Mouse (Mus musculus) lung, embryonic 15.5 days (tissue): ENCODE data around the gene Cerk. TPM values are rescaled to one million over a fixed set of nuclear protein-coding genes. Genes with fewer than 3 reads are reported as not detected.

Experiments used
- ATAC-seq: fragments of 200-750 bp; cut with Nextera tagmentation; 2 replicates; pipeline ENCODE4 v1.8.0; 2017; ENCODE audit warnings: moderate number of reproducible peaks, borderline replicate concordance; ENCODE audit not compliant: low FRiP score, low TSS enrichment; ENCODE audit errors: extremely low read depth
- H3K27ac ChIP-seq: fragments of 300-500 bp; sonication (generic); 2 replicates; pipeline ENCODE4 v1.5.1; 2015; ENCODE audit warnings: moderate library complexity, mild to moderate bottlenecking, inconsistent platforms
- H3K27me3 ChIP-seq: fragments of 300-500 bp; sonication (generic); 2 replicates; pipeline ENCODE4 v1.6.1; 2015; ENCODE audit warnings: inconsistent platforms
- H3K36me3 ChIP-seq: fragments of 300-500 bp; sonication (generic); 2 replicates; pipeline ENCODE4 v1.6.1; 2015; ENCODE audit warnings: inconsistent platforms
- H3K4me1 ChIP-seq: fragments of 300-500 bp; sonication (generic); 2 replicates; pipeline ENCODE4 v1.6.1; 2015; ENCODE audit warnings: inconsistent platforms
- H3K4me2 ChIP-seq: fragments of 300-500 bp; sonication (generic); 2 replicates; pipeline ENCODE4 v1.6.1; 2015; ENCODE audit warnings: inconsistent platforms, mild to moderate bottlenecking, moderate library complexity
- H3K4me3 ChIP-seq: fragments of 300-500 bp; sonication (generic); 2 replicates; pipeline ENCODE4 v1.5.1; 2015; ENCODE audit warnings: mild to moderate bottlenecking, inconsistent platforms
- H3K9ac ChIP-seq: fragments of 300-500 bp; sonication (generic); 2 replicates; pipeline ENCODE4 v1.6.1; 2015; ENCODE audit warnings: inconsistent platforms
- H3K9me3 ChIP-seq: fragments of 300-500 bp; sonication (generic); 2 replicates; pipeline ENCODE4 v1.6.1; 2016; ENCODE audit warnings: inconsistent platforms
- WGBS: fragments of 180-500 bp; shearing (Covaris S2); methylation state at CpG from one replicate; pipeline ENCODE4 v1.1.7; 2015; 5-methylcytosine and 5-hydroxymethylcytosine counted together
- polyA plus RNA-seq: library from polyadenylated mRNA; unstranded; fragments of >200 nt; fragmentation: Nextera tagmentation; extraction: Ambion mirVana; gene quantifications from 2 replicates; pipeline ENCODE4 v1.2.1, GENCODE M21; 2015

The Cerk gene
- polyA plus RNA-seq, 1 experiment from 2014 or later: 27.8 TPM

DNA sequence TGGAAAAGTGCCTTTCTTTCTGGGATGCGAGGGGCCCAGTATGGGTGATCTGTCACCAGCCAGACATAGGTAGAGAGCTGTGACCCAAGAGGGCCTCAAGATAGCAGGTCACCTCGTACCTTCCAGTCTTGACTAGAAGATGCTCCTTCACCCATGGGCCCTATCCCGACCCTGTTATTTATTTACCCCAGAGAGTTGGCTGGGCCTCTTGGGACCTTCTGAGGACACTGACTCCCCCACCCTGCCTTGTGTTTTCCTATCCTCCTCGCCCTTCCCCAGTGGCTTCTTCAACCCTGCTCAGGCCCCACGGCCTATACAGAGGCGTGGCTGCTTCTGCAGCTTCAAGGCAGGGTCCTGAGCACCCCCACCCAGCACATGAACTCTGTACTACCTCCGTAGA, 66.8 kb downstream of the Cerk start:
- no peak overlapping the region for H3K4me2 ChIP-seq
- H3K9me3 ChIP-seq: no peaks in the 10 kb centered on the region
- H3K9ac ChIP-seq: no peak overlapping the region
- H3K4me1 ChIP-seq: no peaks in the 10 kb centered on the region
- whole genome bisulfite sequencing: 83% methylated on average over 7 of the region's 7 CpGs
- no peak overlapping the region for H3K27ac ChIP-seq
- no peak overlapping the region for H3K4me3 ChIP-seq
- H3K27me3 ChIP-seq: no peaks in the 10 kb centered on the region
- ATAC-seq: no peak
- 0 out of 2 replicates have a peak, but pooled peaks cover 9% of the 10 kb centered on the region for H3K36me3 ChIP-seq

DNA sequence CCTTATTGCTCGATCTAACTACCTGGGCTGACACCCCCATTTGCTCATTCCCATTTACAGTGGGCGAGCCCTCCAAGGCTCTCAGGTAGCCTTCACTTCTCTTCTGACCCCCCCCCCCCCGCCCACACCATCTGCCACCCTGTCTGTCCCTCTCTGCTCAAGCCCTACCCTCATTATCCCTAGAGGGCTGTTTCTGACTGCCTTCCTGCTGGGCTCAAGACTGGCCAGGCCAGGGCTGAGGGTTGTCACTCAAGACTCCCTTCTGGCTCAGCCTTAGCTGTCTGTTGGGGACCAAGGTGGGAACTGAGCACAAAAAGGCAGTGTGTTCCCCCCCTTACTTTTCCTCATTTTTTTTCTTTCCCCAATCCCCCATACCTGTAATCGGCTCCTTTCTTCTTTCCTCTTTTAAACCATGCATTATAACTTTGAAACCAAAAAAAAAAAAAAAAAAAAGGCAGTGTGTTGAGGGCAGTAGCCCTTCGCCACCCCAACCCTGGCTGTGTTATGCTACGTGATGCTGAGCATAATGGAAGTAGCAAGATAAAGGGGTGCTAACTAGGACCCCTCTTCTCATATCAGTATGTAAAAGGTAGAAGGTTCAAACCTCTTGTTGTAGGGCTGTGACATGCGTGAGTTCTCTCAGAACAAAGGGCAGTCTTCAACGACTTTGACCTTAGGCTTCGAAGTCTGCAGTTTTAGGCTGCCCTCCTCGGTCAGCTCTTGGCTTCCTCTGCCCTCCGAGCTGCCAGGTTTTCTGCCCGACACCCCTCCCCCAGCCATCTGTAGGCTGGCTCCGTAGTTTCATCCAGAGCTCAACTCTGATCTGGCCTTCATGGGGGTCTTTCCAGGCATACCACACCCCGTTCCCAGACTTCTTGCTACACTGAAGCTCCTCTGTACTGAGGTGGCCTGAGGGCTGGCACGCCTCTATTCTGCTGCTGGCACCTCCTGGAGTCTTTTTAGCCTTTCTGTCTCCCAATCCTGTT, 68.5 kb downstream of the Cerk start:
- Histone ChIP-seq H3K27me3 (no peaks in the 10 kb centered on the region), H3K36me3 (0 out of 2 replicates have a peak, but pooled peaks cover 8% of the 10 kb centered on the region), H3K4me2 (no peak overlapping the region), H3K9me3 (no peaks in the 10 kb centered on the region), H3K4me1 (peaks cover 10% of the 10 kb centered on the region), H3K4me3 (no peak overlapping the region), H3K9ac (no peak overlapping the region), H3K27ac (no peak overlapping the region)
- no peak for ATAC-seq
- 58% methylated on average over 15 of the region's 15 CpGs for WGBS

DNA sequence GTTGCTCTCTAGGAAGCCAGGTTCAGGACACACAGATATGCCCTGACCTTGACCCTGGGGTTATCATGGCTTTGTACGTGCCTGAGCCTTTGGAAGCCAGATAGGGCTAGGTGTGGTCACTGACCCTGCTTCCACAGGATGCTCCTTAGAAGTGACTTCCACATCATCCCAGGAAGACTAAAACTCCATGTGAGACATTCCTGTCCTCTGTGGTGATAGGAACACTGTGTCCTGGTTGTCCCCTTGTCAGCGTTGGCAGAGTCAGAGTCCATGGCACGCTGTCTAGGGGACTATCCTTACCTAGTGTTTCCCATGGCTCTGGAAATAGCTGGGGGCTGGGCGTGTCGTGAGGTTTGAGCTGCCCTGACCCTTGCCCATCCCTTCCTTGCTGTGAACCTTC, 69.5 kb downstream of the Cerk start:
- Histone ChIP-seq H3K27me3 (no peaks in the 10 kb centered on the region), H3K4me3 (no peak overlapping the region), H3K4me1 (peaks cover 13% of the 10 kb centered on the region), H3K36me3 (0 out of 2 replicates have a peak, but pooled peaks cover 3% of the 10 kb centered on the region), H3K9me3 (no peaks in the 10 kb centered on the region), H3K27ac (no peak overlapping the region), H3K4me2 (no peak overlapping the region), H3K9ac (no peak overlapping the region)
- no peak for ATAC-seq
- WGBS: 63% methylated on average over 5 of the region's 5 CpGs

DNA sequence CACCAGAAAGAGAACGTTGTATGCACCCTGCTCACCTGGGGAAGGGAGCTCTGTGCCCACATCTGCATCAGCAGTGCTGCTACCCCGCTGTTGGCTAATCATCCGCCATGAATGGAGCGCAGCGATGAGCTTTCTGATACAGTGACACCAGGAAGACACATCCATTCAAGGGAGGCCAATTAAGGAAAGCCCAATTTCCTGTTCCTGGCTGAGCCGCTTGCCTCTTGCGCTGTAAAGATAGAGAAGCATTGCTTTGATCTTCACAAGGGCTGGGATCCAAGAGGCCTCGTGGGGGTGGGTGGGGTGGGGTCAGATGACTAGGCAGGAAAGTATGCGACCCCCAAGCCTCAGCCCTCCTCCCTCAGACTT, 72.6 kb downstream of the Cerk start:
- ATAC-seq: peak; percentile 21; the same call in 1 of the 2 replicates
- H3K27ac ChIP-seq: peak overlapping the region; percentile 35; the same call in 1 of the 2 replicates

DNA sequence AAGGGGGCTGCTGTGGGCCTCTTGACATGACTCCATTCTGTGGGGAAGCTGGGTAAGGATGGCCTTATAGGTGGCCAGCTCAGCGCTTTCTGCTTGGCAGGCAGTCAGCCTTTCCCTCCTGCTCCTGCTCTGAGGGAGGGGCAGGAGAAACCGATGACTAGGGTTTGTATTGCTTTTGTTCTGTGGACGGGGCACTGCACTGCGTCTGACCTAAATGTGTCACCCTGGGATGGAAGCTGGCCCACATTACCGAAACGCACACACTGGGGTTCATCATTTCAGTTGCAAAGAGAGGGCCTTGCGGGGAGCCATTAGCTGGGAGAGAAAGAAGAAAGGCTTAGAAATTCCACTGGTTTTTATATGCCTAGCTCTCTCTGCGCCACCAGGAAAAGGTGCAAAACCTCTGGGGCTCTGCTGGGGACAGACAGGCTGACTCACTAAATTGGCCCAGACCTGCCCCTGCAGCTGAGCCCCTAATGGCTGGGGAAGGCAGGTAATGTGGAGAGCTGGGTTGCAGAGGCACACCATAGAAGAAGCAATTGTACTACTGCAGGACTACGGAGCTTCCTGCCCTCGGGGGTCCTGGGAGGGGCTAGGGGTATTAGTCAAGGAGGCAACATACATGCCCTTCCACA, 73.1 kb downstream of the Cerk start:
- no peak for ATAC-seq
- 0 out of 2 replicates have a peak overlapping the region, but pooled peaks have one; percentile 16 for H3K9ac ChIP-seq
- H3K9me3 ChIP-seq: no peaks in the 10 kb centered on the region
- H3K27ac ChIP-seq: peak overlapping the region; percentile 35; the same call in 1 of the 2 replicates
- no peak overlapping the region for H3K4me3 ChIP-seq
- 28% methylated on average over 10 of the region's 10 CpGs for WGBS
- H3K36me3 ChIP-seq: no peaks in the 10 kb centered on the region
- H3K4me2 ChIP-seq: peak overlapping the region; percentile 35; the same call in 1 of the 2 replicates
- no peaks in the 10 kb centered on the region for H3K27me3 ChIP-seq
- peaks cover 16% of the 10 kb centered on the region for H3K4me1 ChIP-seq

More for the DNA sequence above, 72.6 kb downstream of the Cerk start:
- Histone ChIP-seq H3K9me3 (no peaks in the 10 kb centered on the region), H3K36me3 (no peaks in the 10 kb centered on the region), H3K4me3 (no peak overlapping the region), H3K27me3 (no peaks in the 10 kb centered on the region), H3K9ac (0 out of 2 replicates have a peak overlapping the region, but pooled peaks have one; percentile 16), H3K4me1 (peaks cover 16% of the 10 kb centered on the region), H3K4me2 (peak overlapping the region; percentile 35; the same call in 1 of the 2 replicates)
- 9% methylated on average over 9 of the region's 9 CpGs for WGBS

DNA sequence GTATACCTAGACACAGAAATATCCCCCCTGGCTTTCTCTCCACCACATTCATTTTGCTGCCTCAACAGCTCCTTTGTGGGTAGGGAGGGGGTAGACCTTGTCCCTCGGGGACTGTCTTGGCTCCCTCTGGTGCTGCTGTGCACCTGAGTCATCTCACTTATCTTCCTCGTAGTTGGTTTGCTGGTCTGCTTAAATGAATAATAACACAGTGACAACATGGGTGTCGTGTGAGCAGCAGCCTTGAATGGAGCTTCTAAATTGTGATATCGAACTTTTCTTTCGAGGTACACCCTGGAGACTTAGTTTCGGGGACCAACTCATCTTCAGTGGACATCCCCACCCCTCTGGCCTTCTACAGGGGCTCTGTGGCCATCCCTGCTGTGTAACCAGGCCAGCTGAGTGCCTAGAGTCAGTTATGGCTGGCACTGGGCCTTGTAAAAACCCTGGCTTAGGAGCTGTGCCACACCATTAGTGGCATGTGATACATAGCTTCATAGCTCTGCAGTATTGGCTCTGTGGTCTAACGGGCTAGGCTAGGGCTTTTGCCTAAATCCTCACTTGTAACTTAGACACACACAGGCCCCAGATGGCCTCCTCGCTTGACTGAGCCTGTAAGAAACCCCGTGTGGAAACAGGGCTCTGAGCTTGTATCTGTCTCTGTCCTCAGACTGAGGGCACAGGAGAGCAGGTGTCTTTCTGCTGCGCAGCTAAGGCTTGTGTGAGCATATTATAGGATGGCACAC, 75.4 kb downstream of the Cerk start:
- no peaks in the 10 kb centered on the region for H3K36me3 ChIP-seq
- no peaks in the 10 kb centered on the region for H3K27me3 ChIP-seq
- H3K4me3 ChIP-seq: no peak overlapping the region
- H3K9me3 ChIP-seq: no peaks in the 10 kb centered on the region
- WGBS: 84% methylated on average over 10 of the region's 10 CpGs
- H3K27ac ChIP-seq: no peak overlapping the region
- H3K4me1 ChIP-seq: peaks cover 16% of the 10 kb centered on the region
- no peak overlapping the region for H3K4me2 ChIP-seq
- no peak for ATAC-seq
- H3K9ac ChIP-seq: no peak overlapping the region

DNA sequence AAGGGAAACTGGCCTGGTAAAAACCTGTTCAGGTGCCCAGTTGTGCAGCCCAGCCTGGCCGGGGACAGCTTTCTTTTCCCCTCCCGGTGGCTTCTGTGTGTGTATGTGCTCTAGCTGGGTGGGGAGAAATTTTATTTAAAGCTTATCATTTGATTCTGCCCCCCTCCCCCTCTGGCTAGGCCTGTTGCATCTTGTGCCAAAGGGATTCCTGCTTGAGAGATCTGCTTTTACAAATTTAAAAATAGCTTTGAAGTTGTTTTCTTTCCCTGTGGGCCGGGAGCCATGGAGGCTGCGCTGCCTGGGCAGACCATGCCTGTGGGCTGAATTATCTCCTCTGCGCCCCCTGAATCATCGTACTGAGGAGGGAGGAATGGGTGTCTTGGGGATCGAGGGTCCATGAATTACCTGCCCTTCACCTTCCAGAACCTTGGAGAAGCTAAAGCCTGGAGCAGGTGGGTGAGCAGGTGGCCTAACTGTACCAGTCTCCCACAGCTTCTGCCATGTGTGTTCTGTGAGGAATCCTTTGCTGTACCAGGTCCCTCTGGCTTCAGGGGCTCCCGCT, 76.2 kb downstream of the Cerk start:
- H3K27me3 ChIP-seq: no peaks in the 10 kb centered on the region
- no peaks in the 10 kb centered on the region for H3K9me3 ChIP-seq
- no peak overlapping the region for H3K27ac ChIP-seq
- no peak overlapping the region for H3K4me2 ChIP-seq
- 61% methylated on average over 8 of the region's 8 CpGs for WGBS
- no peak overlapping the region for H3K4me3 ChIP-seq
- H3K4me1 ChIP-seq: peaks cover 16% of the 10 kb centered on the region
- no peak for ATAC-seq
- no peak overlapping the region for H3K9ac ChIP-seq
- no peaks in the 10 kb centered on the region for H3K36me3 ChIP-seq

DNA sequence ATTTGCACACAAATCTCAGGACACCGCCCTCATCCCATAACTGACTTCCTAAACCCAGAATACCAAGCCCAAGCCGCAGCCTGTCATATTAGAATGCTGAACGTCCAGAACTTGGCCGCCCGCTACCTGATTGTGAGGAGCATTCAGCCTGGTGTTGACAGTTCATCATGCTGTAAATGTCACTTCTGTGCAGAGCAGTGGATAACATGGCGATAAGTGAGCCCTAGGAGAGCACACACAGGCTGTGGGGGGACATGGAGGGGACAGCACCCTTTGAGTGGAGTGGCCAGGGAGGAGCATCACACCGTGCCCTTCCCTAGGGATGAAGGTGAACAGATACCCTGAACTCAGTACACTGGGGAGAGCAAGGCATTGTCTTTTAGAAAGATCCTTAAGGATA, 76.7 kb downstream of the Cerk start:
- Histone ChIP-seq H3K4me2 (no peak overlapping the region), H3K9ac (no peak overlapping the region), H3K4me1 (peaks cover 16% of the 10 kb centered on the region), H3K36me3 (no peaks in the 10 kb centered on the region), H3K27me3 (no peaks in the 10 kb centered on the region), H3K27ac (no peak overlapping the region), H3K4me3 (no peak overlapping the region), H3K9me3 (no peaks in the 10 kb centered on the region)
- no peak for ATAC-seq
- 72% methylated on average over 7 of the region's 7 CpGs for WGBS

DNA sequence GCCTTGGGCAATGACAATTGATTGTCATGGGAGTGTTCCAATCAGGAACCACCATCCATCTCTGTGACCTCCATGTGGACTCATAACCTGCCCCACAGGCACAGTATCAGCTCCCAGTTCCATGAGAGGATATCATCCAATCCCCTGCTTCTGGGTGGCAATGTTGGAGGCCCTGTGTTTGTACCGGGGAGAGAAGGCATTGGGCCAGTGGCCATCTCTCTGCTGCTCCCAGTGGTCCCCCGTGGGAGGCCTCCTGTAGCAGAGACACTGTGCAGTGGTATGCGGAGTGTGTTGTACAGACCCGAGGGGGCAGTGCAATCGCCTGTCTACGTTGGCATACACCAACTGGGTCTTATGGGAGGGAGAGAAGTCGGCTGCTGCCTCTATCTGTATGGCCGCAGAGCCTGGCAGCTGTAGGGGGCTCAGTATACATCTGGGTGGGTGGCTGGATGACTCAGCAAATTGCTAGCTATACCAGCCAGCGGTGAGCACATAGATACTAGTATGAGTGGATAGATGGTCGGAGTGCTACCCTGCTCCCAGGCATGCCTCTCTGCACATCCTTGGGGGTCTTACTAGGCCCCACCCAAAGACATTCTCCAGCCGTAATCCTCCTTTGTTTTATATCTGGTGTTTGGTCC, 78.0 kb downstream of the Cerk start:
- 75% methylated on average over 11 of the region's 11 CpGs for WGBS
- no peak for ATAC-seq
- Histone ChIP-seq H3K9ac (no peak overlapping the region), H3K27me3 (no peaks in the 10 kb centered on the region), H3K9me3 (no peaks in the 10 kb centered on the region), H3K4me1 (peaks cover 11% of the 10 kb centered on the region), H3K4me3 (no peak overlapping the region), H3K36me3 (no peaks in the 10 kb centered on the region), H3K27ac (no peak overlapping the region), H3K4me2 (no peak overlapping the region)

DNA sequence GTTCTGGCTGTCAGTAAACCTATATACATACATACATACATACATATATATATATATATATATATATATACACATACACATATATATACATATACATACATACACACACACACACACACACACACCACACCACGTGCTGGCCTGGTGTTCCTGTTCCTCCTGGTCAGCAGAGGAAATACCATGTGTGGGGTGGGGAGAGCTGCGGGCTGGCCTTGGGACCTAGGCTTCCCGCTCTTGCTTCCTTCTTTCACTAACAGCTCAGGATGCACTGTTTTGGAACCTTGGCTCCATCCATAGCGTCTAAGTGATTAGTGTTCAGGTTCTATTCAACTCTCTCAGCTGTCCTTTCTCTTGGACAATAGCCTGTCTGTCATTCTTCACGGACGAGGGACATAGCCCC, 80.2 kb downstream of the Cerk start:
- H3K4me2 ChIP-seq: no peak overlapping the region
- no peak overlapping the region for H3K27ac ChIP-seq
- H3K9ac ChIP-seq: no peak overlapping the region
- no peaks in the 10 kb centered on the region for H3K9me3 ChIP-seq
- H3K4me3 ChIP-seq: no peak overlapping the region
- H3K27me3 ChIP-seq: no peaks in the 10 kb centered on the region
- H3K4me1 ChIP-seq: 0 out of 2 replicates have a peak, but pooled peaks cover 3% of the 10 kb centered on the region
- 65% methylated on average over 6 of the region's 6 CpGs for WGBS
- no peak for ATAC-seq
- no peaks in the 10 kb centered on the region for H3K36me3 ChIP-seq

DNA sequence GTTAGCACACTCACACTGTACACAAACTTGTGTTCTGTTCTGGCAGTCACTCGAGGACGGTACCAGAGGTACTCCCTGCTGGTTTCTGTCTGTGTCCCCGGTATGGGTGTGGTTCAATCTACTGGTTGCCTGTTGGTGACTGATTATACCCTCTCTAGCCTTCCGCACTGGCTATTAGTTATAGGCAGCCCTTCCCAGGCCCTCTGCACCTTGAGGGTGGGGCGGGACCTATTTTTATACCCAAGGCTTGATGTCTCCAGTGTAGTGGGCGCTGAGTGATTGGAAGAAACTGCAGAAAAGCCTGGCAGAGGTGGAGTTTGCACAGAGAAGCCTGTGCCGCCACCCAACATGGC, 80.6 kb downstream of the Cerk start:
- no peak overlapping the region for H3K27ac ChIP-seq
- H3K9ac ChIP-seq: no peak overlapping the region
- no peak overlapping the region for H3K4me2 ChIP-seq
- 81% methylated on average over 7 of the region's 7 CpGs for WGBS
- peak; percentile 21; the same call in 1 of the 2 replicates for ATAC-seq
- no peak overlapping the region for H3K4me3 ChIP-seq
- 0 out of 2 replicates have a peak, but pooled peaks cover 3% of the 10 kb centered on the region for H3K4me1 ChIP-seq
- no peaks in the 10 kb centered on the region for H3K36me3 ChIP-seq
- no peaks in the 10 kb centered on the region for H3K27me3 ChIP-seq
- H3K9me3 ChIP-seq: no peaks in the 10 kb centered on the region
